Mouse (Mus musculus): ENCODE results near the gene Ptgis. TPM values are rescaled to one million over a fixed set of nuclear protein-coding genes. Genes with fewer than 3 reads are reported as not detected.
A peak's percentile ranks its signal among the peaks of the same experiment; 100 is the strongest.

Gene Ptgis
- polyA plus RNA-seq, 1 experiment from 2014 or later, result 12.7 TPM

DNA sequence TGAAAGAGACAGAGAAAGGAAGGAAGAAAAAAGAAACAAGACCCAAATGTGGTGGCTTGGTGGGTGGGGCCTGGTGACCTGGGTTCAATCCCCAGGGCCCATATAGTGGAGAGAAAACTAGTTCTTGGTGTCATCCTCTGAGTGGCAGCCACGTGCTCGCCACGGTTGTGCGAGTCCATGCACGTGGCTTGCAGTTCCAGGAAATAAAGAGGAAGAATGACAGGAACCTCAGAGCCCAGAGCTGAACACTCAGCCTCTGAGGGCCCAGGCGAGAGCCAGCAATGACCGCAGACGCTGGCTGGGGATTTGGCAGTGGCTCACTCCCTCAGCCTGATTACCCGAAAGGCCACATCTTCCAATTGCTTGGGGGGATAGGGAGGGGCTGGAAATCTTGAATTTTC lies 30.7 kb upstream of the Ptgis start:
- WGBS, result 89% methylated on average over 9 of the region's 9 CpGs
- 0 out of 2 replicates have a peak, but pooled peaks cover 3% of the 10 kb centered on the region for H3K4me1 ChIP-seq
- no peak overlapping the region for H3K4me3 ChIP-seq
- H3K36me3 ChIP-seq, result no peaks in the 10 kb centered on the region
- no peaks in the 10 kb centered on the region for H3K9me3 ChIP-seq (replicated peaks)
- no peak for DNase-seq (ENCODE audit: low spot score)
- no peaks in the 10 kb centered on the region for H3K27me3 ChIP-seq (ENCODE audit: low read depth, poor library complexity, severe bottlenecking)
- no peak overlapping the region for H3K27ac ChIP-seq (replicated peaks)

DNA sequence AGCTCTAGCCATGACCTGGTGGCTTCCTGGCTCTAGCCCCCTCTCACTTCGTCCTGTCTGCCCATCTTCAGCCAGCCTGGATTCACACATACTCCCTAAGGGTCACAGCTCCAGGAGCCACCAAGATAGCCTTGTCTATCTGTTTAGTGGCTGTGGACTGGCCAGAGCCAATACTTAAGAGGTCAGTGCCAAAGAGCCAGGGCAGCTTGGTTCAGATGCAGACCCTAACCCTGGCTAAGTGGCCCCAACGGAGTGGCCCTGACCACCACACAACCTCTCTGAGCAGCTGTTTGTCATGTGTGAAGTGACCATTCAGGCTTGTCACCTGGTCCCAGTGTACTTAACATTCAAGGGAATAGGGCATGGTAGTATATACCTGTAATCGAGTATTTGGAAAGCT lies 30.1 kb upstream of the Ptgis start:
- Histone ChIP-seq H3K9me3 (replicated peaks) (no peaks in the 10 kb centered on the region), H3K27me3 (ENCODE audit: low read depth, poor library complexity, severe bottlenecking) (no peaks in the 10 kb centered on the region), H3K4me3 (no peak overlapping the region), H3K36me3 (no peaks in the 10 kb centered on the region), H3K27ac (replicated peaks) (no peak overlapping the region), H3K4me1 (peaks cover 3% of the 10 kb centered on the region; the same call in 1 of the 2 replicates)
- DNase-seq (ENCODE audit: low spot score), result no peak
- 88% methylated on average over 3 of the region's 3 CpGs for WGBS

DNA sequence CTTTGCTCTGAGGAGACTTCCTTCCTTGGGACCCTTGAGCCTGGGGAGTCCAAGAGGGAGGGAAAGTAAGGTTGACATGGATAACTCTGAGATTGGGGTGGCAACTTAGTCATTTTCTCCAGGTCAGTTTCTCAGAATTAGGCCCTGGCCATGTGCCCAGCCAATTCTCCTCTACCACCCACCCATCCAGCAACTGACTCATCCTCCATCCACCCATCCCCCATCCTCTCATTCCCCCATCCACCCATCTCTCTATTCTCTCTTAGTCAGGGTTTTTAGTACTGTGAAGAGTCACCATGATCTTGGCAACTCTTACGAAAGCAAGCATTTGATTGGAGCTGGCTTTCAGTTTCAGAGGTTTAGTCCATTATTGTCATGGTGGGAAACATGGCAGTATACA lies 28.3 kb upstream of the Ptgis start:
- H3K36me3 ChIP-seq, result no peaks in the 10 kb centered on the region
- H3K4me3 ChIP-seq, result no peak overlapping the region
- no peak for DNase-seq (ENCODE audit: low spot score)
- H3K27me3 ChIP-seq (ENCODE audit: low read depth, poor library complexity, severe bottlenecking), result no peaks in the 10 kb centered on the region
- peaks cover 4% of the 10 kb centered on the region; the same call in 1 of the 2 replicates for H3K4me1 ChIP-seq
- no peaks in the 10 kb centered on the region for H3K9me3 ChIP-seq (replicated peaks)
- H3K27ac ChIP-seq (replicated peaks), result no peak overlapping the region
- WGBS, result 97% methylated on average over 1 of the region's 1 CpGs

DNA sequence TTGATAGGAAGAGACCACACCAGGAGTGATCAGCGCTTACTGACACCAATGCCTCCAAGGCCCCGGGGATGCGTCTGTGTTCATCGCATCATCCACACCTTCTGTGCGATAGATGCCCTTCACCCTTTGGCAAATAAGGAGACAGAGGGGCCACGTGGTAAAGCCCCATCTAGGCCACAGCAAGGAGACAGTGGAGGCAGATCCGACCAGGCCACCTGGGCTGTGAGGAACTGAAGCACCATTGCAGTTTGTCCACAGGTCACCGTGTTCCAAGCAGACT lies 27.9 kb upstream of the Ptgis start:
- Histone ChIP-seq H3K9me3 (replicated peaks) (no peaks in the 10 kb centered on the region), H3K4me3 (no peak overlapping the region), H3K27ac (replicated peaks) (no peak overlapping the region), H3K4me1 (peaks cover 4% of the 10 kb centered on the region; the same call in 1 of the 2 replicates), H3K27me3 (ENCODE audit: low read depth, poor library complexity, severe bottlenecking) (no peaks in the 10 kb centered on the region), H3K36me3 (no peaks in the 10 kb centered on the region)
- DNase-seq (ENCODE audit: low spot score), result no peak
- WGBS, result 92% methylated on average over 8 of the region's 8 CpGs

DNA sequence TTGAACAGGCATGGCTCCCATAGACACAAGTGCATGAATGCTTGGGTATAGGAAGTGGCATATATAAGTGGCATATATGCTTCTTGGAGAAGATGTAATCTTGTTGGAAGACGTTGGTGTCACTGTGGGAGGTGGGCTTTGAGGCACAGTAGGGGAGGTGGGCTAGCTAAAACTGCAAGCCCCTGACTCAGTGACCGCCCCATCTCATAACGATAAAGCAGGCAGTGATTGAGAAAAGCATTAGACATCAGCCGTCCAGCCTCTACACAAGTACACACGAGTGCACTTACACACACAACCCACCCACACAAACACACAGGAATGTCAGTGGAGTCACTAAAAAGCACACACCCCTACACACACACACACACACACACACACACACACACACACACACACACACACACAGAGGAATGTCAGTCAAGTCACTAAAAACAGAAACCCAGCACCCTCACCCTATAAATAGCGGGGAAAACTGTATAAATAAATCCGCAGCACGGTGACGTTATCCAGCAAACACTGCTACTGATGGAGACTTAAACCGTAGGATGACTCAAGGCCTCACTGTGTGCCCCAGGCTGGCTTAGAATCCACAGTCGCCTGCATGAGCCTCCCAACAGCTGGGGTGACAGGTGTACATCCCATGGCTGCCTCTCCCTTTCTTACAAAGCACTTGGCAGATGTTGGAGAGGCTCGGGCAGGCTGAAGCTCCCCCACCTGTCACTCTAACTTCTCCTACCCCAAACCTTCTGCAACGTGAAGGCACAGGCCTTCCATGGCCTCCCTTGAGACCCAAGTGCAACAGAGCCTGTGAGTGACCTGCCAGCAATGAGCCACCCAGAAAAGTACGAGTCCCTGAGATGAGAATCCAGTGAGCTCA lies 27.4 kb upstream of the Ptgis start:
- 89% methylated on average over 14 of the region's 14 CpGs for WGBS
- no peaks in the 10 kb centered on the region for H3K27me3 ChIP-seq (ENCODE audit: low read depth, poor library complexity, severe bottlenecking)
- no peak for DNase-seq (ENCODE audit: low spot score)

DNA sequence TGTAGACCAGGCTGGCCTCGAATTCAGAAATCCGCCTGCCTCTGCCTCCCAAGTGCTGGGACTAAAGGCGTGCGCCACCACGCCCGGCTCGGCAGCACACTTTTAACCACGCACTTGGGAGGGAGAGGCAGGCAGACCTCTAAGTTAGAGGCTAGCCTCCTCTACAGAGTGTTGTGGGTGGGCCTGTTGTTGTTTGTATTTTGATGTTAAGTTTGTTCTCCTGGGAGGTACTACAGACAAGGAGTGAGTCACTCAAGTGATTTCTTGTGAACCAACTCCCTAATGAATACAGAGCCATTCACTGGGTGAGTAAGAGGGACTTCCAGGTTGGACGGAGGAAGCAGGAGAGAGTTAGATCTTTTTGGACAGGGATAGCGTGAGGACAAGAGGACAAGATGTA lies 25.8 kb upstream of the Ptgis start:
- Histone ChIP-seq H3K36me3 (no peaks in the 10 kb centered on the region), H3K27ac (replicated peaks) (no peak overlapping the region), H3K4me1 (peaks cover 4% of the 10 kb centered on the region; the same call in 1 of the 2 replicates), H3K9me3 (replicated peaks) (no peaks in the 10 kb centered on the region), H3K27me3 (ENCODE audit: low read depth, poor library complexity, severe bottlenecking) (no peaks in the 10 kb centered on the region), H3K4me3 (no peak overlapping the region)
- DNase-seq (ENCODE audit: low spot score), result no peak
- 96% methylated on average over 10 of the region's 10 CpGs for WGBS

More for the DNA sequence above, 27.4 kb upstream of the Ptgis start:
- no peaks in the 10 kb centered on the region for H3K9me3 ChIP-seq (replicated peaks)
- H3K4me3 ChIP-seq, result no peak overlapping the region
- H3K36me3 ChIP-seq, result no peaks in the 10 kb centered on the region
- H3K4me1 ChIP-seq, result peaks cover 4% of the 10 kb centered on the region; the same call in 1 of the 2 replicates
- no peak overlapping the region for H3K27ac ChIP-seq (replicated peaks)

DNA sequence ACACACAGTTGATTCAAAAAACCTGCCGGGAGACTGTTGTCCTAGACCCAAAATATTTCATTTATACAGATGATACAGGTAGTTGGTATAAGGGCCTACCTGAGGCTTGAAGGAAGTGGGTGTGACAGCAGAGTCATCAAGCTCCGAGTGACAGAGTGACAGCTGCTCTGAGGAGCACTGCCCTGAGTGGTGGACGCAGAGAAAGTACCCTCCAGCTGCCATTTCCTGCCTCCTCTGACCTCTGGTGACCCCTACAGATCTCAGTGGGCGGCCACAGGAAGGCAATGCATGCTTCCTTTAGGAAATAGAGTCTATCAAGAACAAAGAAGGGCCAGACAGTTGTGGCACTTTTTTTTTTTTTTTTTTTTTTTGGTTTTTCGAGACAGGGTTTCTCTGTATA lies 25.4 kb upstream of the Ptgis start:
- H3K4me3 ChIP-seq, result no peak overlapping the region
- 62% methylated on average over 5 of the region's 5 CpGs for WGBS
- DNase-seq (ENCODE audit: low spot score), result no peak
- H3K27me3 ChIP-seq (ENCODE audit: low read depth, poor library complexity, severe bottlenecking), result no peaks in the 10 kb centered on the region
- H3K9me3 ChIP-seq (replicated peaks), result no peaks in the 10 kb centered on the region
- no peak overlapping the region for H3K27ac ChIP-seq (replicated peaks)
- no peaks in the 10 kb centered on the region for H3K36me3 ChIP-seq
- H3K4me1 ChIP-seq, result peaks cover 4% of the 10 kb centered on the region; the same call in 1 of the 2 replicates

DNA sequence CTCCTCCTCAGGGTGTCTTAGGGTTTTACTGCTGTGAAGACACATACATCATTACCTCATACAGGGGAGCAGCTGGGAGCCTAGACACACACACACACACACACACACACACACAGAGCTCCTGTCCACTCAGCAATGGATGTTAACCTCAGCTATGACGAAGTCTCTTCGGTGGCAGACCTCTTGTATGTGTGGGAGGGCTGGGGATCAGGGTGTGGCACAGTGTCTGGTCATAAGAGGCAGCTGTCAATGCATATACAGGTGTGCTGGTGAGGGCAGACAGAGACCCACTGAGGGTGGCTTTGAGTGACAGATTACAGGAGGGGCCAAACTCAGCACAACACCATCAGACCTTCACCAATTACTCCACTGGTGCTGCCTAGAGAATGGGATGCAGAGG lies 24.6 kb upstream of the Ptgis start:
- Histone ChIP-seq H3K4me1 (peaks cover 4% of the 10 kb centered on the region; the same call in 1 of the 2 replicates), H3K27ac (replicated peaks) (0 out of 2 replicates have a peak overlapping the region, but pooled peaks have one; percentile 3), H3K9me3 (replicated peaks) (no peaks in the 10 kb centered on the region), H3K4me3 (no peak overlapping the region), H3K36me3 (no peaks in the 10 kb centered on the region), H3K27me3 (ENCODE audit: low read depth, poor library complexity, severe bottlenecking) (no peaks in the 10 kb centered on the region)
- WGBS, result 79% methylated on average over 2 of the region's 2 CpGs
- DNase-seq (ENCODE audit: low spot score), result no peak

DNA sequence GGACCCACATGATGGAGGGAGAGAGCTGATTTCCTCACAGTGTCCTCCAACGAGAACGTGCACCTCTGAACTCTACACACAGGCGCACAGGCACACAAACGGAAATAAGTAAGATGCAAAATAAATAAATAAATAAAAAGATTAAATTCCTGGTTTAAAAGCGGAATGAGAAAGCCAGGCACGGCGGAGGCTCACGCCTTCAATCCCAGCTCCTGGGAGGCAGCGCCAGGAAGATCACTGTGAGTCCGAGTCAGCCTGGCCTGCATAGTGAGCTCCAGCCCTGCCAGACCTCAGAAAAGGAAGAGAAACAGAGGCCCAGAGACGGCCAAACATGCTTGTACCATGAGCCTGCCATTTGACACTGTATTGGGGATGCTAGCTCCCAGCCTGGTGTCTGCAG lies 23.5 kb upstream of the Ptgis start:
- Histone ChIP-seq H3K4me3 (no peak overlapping the region), H3K4me1 (peaks cover 4% of the 10 kb centered on the region; the same call in 1 of the 2 replicates), H3K27me3 (ENCODE audit: low read depth, poor library complexity, severe bottlenecking) (no peaks in the 10 kb centered on the region), H3K9me3 (replicated peaks) (no peaks in the 10 kb centered on the region), H3K36me3 (no peaks in the 10 kb centered on the region), H3K27ac (replicated peaks) (no peak overlapping the region)
- no peak for DNase-seq (ENCODE audit: low spot score)
- 88% methylated on average over 11 of the region's 11 CpGs for WGBS

DNA sequence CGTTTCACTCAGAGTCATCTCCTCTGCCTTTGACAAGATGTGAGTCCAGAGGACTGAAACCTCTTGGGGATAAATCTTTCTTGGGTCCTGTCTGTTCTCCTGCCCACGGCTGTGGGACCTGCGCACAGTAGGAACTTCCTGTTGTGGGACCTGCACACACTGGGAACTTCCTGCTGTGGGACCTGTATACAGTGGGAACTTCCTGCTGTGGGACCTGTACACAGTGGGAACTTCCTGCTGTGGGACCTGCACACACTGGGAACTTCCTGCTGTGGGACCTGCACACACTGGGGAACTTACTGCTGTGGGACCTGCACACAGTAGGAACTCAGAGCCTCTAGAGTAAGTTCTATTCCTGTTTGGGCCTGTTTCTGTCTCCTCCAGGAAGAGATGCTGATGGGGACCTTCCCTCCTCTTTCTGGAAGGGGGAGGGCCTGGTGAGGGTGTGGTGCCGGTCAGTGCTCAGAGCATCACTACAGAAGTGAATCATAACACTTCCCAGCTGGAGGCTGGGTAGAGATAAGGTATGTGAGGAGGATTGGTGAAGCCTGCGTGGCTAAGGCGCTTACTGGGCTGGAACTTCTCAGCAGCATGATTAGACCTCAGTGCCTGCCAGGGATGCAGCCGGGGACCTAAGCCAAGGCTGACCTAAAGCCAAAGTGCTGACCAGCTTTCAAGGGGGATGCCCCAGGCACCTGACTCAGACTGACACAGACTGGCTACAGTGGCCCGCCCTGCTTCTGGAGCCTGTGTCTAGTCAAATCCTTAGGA lies 22.8 kb upstream of the Ptgis start:
- Histone ChIP-seq H3K27me3 (ENCODE audit: low read depth, poor library complexity, severe bottlenecking) (no peaks in the 10 kb centered on the region), H3K4me3 (no peak overlapping the region), H3K27ac (replicated peaks) (no peak overlapping the region), H3K9me3 (replicated peaks) (no peaks in the 10 kb centered on the region), H3K36me3 (no peaks in the 10 kb centered on the region), H3K4me1 (peaks cover 4% of the 10 kb centered on the region; the same call in 1 of the 2 replicates)
- 89% methylated on average over 8 of the region's 8 CpGs for WGBS
- DNase-seq (ENCODE audit: low spot score), result no peak

DNA sequence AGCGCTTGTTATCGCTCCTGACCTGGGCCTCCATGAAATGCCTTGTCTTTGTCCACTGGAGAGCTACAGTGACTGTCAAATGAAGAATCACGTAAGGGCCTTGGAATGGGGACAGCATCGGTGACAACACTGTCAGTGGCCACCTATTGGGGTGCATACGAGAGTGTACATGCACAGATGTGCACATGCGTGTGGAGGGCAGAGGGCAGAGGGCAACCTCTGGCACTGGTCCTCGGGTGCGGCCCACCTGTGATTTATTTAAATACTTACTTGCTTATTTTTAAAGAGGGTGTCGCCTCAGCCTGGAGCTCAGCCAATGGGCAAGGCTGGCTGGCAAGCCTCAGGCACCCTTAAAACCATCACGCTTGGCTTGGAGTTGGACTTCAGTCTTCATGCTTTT lies 22.0 kb upstream of the Ptgis start:
- WGBS, result 97% methylated on average over 10 of the region's 10 CpGs
- no peaks in the 10 kb centered on the region for H3K36me3 ChIP-seq
- no peak overlapping the region for H3K4me3 ChIP-seq
- H3K9me3 ChIP-seq (replicated peaks), result no peaks in the 10 kb centered on the region
- H3K27ac ChIP-seq (replicated peaks), result no peak overlapping the region
- H3K4me1 ChIP-seq, result peaks cover 4% of the 10 kb centered on the region; the same call in 1 of the 2 replicates
- no peaks in the 10 kb centered on the region for H3K27me3 ChIP-seq (ENCODE audit: low read depth, poor library complexity, severe bottlenecking)
- DNase-seq (ENCODE audit: low spot score), result no peak

DNA sequence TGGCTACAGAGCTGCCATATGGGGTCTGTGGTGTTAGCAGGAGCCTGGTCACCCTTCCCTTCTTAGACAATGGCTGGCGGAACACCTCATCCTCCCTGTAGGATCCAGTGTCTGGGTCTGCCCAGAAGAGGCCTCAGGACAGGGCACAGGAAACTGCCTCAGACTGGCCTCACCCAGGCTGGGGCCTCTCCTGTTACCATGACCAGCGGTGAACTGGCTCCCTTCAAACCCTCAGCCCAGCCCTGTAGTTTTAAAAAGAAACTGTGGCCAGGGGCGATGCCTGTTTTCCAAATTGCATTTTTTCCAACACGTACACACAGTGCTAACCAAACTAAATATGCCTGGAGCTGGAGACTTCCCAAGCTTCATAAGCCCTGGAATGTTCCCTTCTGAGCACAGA lies 20.7 kb upstream of the Ptgis start:
- WGBS, result 87% methylated on average over 4 of the region's 4 CpGs
- Histone ChIP-seq H3K4me3 (no peak overlapping the region), H3K36me3 (no peaks in the 10 kb centered on the region), H3K4me1 (peaks cover 4% of the 10 kb centered on the region; the same call in 1 of the 2 replicates), H3K9me3 (replicated peaks) (no peaks in the 10 kb centered on the region), H3K27me3 (ENCODE audit: low read depth, poor library complexity, severe bottlenecking) (no peaks in the 10 kb centered on the region), H3K27ac (replicated peaks) (no peak overlapping the region)
- DNase-seq (ENCODE audit: low spot score), result no peak

DNA sequence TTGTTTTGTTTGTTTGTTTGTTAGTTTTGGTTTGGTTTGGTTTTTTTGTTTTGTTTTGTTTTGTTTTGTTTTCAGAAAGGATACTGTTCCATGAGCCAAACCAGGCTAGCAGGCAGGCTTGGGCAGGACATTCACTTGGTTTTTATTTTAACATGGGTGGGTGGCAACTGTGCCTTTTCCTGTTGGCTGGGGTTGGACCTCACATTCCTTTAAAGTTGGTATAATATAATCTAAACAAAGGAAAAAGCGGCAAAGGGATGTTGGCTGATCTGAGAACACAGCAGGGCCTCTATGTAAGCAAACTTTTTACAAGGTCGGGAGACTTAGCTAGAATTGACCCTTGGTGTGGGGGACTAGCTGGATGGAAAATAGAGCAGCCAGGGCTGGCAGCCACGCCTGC lies 17.4 kb upstream of the Ptgis start:
- DNase-seq (ENCODE audit: low spot score), result no peak
- 55% methylated on average over 3 of the region's 3 CpGs for WGBS
- Histone ChIP-seq H3K36me3 (no peaks in the 10 kb centered on the region), H3K27me3 (ENCODE audit: low read depth, poor library complexity, severe bottlenecking) (no peaks in the 10 kb centered on the region), H3K4me3 (no peak overlapping the region), H3K4me1 (peaks cover 5% of the 10 kb centered on the region), H3K27ac (replicated peaks) (no peak overlapping the region), H3K9me3 (replicated peaks) (no peaks in the 10 kb centered on the region)

All from midbrain, embryonic 10.5 days (tissue).